Mouse (Mus musculus): Measurements from ENCODE around the gene Ltv1.

DNA sequence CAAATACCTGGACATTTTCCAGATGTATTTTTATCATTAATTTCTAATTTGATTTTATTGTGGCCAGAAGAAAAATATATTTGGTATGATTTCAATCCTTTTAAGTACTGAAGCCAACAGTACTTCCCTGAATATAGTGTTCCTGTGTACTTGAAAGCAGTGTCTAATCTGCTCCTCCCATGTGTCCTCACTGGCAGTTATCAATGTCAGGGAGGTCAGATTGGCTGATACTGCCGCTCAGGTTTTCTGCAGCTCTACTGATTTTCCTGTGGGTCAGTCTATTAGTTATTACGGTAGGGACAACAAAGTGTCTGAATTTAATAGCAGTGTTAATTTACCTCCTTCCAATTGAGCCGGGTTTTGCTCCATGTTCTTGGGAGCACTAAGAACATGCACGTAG is 30.9 kb downstream of the Ltv1 start:
- TF ChIP-seq POLR2A (IDR thresholded peaks at IDR 0.05; ENCODE audit: borderline replicate concordance, control insufficient read depth, low read depth, low read length) (no peak), CTCF (IDR thresholded peaks at IDR 0.05; ENCODE audit: control insufficient read depth, insufficient read depth, low read length) (no peak)

Data from bone marrow, adult 2 months (tissue).